Mouse (Mus musculus) urinary bladder, postnatal 14 days (tissue): Measurements from ENCODE around the gene Tmem104.
A peak's percentile ranks its signal among the peaks of the same experiment; 100 is the strongest.

ENCODE experiments used
- DNase-seq: peaks from one replicate; pipeline ENCODE4 v3.0.0; 2021; ENCODE audit warnings: low spot score

The Tmem104 gene

GRCm38 (mm10) chr11:115264862-115265668 is 77.8 kb downstream of the Tmem104 start:
- no peak for DNase-seq

DNA sequence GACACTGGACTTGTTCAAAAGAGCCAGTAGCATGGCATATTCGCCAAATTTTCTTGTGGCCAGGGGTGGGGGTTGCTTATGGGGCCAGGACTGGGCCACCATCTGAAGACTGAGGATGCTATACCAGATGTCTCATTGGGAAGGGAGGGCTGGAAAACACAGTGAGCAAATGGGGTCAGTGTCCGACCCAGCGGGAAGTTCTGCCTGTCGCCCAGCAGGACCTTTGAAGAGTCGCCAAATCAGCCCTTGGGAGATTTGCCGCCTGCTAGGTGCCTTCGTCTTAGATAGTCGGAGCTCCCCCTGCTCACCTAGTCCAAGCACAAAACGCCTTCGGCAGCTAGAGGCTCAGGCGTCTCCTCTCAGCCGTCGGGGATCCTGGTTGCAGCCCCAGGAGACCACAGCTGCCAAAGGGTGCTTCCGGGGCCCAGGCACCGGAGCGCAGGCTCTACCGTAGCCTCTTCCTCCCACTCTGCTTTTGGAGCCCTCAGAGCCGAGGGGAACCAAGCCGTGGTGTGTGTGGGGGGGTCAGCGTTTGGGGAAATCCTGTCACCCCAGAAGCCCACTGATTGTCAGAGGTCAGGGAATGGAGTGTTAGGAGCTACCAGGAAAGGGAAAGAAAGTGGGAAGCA is 78.6 kb downstream of the Tmem104 start:
- no peak for DNase-seq

DNA sequence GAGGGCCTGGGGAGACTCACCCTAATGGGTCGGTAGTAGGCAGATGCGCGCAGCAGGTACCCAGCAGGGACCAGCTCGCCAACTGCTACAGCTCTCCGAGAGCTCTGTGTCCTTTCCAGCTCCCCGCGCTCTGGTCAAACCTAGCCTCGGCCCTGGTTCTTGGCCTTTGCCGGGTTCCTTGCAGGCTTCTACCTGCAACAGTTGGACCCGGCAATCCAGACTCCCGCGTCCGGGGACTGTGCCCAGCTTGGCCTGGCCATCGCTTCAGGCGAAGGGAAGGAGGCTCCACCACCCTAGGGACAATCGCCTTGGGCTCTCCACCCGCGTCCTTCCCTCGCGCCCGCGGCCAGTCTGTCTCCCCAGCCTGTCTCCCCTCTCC is 79.1 kb downstream of the Tmem104 start:
- no peak for DNase-seq

DNA sequence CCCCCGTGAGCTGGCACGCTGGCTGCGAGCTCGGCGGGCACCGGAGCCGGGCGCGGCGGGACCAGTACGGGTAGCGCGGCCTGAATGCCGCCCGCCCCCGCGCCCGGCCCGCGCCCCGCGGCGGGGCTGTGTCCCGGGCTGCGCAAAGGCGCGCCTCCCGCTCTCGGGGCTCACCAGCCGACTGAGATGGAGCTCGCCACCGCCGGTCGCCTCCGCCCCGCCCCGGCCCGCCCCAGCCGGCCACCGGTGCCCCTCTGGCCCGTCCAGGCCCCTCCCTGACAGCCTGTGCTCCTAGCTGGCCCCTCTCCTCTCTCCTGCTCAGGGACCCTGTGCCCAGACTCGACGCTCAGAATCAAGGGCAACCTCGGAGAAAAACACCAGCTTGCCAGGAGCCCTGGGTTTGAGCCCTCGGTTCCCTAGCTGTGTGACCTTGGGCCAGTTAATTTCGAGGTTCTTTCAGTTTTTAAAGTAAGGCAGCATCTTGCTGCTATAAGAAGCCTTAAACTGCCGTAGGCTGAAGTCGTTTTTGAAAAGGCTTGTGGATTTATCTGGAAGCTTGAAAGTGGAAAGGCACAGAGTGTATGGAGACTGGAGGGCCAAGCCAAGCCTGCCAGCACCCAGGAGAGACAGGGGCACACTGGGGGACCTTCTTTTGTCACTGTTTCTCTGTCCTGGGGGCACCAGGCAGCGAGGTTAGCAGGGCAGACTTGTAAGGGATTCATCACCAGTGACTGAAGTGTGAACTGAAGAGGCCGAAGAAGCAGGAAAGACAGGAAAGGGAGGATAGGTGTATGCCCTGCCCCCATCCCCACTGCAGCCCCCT is 80.0 kb downstream of the Tmem104 start, which contains the start of gene Grin2c:
Gene Grin2c (minus strand): TSS at position 183 of the 823 bp plus-strand sequence.
- DNase-seq: no peak

GRCm38 (mm10) chr11:115267958-115268357 is 80.7 kb downstream of the Tmem104 start:
- DNase-seq: no peak

DNA sequence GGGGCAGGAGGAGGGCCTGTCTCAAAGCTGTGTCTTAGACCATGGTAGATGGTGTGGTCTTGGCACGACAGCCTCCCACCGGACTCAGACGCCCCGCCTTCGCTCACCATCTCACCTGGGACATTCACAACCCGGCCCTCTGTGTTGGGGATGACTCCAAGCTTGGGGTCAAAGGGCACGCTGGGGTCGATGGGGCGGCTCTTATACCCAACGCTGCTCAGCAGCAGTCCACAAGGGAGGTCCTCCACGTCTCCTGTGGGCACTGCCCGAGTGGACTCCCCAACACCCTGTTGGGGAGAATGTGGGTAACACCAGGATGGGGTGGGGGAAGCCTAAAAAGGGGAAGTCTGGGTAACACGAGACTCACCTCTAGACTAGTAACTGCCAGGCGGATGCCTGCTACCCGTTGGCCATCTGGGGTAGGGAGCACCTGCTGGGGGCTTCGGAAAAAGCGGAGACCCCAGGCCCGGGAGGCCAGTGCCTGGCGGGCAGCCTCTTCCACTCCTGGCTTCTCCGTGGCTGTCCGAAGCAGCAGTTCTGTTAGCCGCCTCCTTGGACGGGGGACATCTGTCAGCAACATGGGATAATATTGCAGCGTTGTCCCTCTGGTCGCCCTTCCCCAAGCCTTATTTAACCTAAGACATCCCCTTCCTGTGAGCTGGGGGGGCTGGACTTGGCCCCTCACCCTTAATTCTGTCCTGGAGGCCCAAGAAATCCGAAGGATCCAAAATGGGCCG is 82.2 kb downstream of the Tmem104 start:
- no peak for DNase-seq

DNA sequence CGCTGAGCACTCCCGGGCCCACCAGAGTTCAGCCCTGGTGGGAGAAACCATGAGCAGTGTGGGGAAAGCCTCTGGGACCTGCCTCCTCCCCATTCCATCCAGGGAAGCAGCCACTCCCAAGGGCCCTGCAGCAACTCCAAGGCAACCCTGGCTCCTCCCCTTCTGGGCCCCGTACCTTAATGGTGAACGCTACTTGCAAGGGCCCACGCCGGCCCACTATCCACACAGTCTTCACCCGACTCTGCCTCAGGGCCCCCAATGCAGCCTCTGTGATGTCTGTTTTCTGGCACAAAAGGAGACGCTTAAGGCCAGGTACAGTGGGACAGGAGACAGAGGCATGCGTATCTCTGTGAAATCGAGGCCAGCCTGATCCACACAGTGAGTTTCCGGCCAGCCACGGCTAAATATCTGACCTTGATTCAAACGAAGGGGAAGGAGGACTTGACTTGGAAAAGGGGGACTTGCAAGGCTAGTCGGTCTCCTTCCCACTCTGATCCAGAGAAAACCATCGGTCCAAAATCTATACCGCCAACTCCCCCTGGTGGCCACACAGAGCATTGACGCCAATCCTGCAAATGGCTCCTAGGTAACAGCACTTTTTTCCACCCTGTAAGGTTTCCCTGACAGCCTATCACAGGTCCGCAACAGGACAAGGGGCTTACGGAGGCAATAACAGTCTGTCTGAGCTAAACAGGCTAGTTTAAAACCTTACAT is 83.0 kb downstream of the Tmem104 start:
- DNase-seq: peak; percentile 76

DNA sequence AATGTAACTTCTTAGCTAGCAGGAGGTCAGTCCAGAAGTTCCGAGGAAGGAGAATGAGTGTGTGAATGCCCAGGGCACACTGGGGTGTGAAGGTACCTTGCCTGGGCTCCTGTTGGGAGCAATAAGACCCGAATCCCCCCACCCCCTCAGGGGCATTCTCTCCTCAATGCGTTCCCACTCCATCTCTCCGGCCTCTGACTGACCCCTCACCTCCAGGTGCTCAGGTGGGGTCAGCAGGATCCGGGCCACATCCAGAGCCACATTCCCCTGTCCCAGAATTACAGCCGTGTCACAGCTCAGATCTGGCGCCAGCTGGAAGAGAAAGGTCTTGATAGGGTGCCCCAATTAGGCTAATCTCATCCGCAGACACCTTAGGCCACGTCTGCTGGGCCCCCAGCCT is 83.8 kb downstream of the Tmem104 start:
- no peak for DNase-seq

DNA sequence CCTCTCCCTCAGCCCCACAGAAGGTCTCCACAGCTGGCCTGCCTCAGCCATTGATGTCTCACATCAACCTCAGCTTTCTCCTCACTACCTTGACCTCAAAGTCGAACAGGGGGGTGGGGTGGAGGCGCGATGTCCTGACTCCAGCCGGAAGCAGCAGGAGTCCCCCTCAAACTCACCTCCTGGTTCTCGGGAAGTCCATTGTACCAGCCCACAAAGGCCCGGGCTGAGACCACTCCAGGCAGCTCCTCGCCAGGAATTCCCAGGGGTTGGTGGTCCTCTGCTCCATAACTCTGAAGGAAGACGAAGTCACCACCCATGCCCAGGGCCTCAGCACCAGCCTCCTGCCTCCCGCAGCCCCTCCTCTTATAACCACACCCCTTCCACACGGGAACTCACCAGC is 84.2 kb downstream of the Tmem104 start:
- no peak for DNase-seq

- no peak for DNase-seq
Measured at GRCm38 (mm10) chr11:115272894-115273498, 85.7 kb downstream of the Tmem104 start.

DNA sequence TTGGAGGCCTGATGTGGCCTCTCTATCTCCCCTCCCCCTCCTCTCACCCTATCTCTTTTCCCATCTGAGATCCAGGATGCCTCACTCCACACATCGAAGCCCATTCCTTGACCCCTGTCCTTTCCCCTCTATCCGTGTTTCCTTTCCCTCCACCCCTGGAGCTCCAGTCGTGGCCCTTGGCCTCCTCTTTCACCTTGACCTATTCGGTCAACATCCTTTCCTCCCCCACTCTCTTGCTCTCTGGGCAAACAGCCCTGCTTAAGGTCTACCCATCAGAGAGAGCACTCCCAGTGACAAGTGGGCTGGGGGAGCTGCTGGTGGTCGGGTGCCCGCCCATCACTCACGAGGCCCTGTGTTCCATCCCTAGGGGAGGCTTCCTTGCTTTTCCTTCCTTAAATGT is 86.4 kb downstream of the Tmem104 start:
- no peak for DNase-seq

- DNase-seq: no peak
Measured at GRCm38 (mm10) chr11:115274178-115274577, 86.9 kb downstream of the Tmem104 start.

- DNase-seq: no peak
Measured at GRCm38 (mm10) chr11:115274771-115275170, 87.5 kb downstream of the Tmem104 start.

GRCm38 (mm10) chr11:115275509-115275908 is 88.2 kb downstream of the Tmem104 start:
- no peak for DNase-seq

DNA sequence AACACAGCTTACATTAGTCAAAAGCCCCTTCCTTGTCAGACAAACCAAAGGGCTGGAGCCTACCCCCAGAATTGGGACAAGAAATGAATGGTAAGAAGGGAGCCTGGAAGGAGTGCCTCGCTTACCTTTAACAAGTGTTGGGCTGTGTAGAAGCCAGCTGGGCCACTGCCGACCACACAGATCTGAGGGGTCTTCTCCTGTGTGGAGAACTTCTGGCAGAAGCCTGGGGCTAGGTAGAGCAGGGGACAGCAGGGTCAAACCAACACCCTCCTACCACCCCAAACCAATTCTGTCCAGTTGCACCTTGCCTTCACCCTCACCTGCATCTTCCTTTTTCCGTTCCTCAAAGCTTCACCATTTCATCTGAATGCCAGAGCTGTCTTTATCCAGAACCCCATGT is 88.7 kb downstream of the Tmem104 start:
- no peak for DNase-seq

DNA sequence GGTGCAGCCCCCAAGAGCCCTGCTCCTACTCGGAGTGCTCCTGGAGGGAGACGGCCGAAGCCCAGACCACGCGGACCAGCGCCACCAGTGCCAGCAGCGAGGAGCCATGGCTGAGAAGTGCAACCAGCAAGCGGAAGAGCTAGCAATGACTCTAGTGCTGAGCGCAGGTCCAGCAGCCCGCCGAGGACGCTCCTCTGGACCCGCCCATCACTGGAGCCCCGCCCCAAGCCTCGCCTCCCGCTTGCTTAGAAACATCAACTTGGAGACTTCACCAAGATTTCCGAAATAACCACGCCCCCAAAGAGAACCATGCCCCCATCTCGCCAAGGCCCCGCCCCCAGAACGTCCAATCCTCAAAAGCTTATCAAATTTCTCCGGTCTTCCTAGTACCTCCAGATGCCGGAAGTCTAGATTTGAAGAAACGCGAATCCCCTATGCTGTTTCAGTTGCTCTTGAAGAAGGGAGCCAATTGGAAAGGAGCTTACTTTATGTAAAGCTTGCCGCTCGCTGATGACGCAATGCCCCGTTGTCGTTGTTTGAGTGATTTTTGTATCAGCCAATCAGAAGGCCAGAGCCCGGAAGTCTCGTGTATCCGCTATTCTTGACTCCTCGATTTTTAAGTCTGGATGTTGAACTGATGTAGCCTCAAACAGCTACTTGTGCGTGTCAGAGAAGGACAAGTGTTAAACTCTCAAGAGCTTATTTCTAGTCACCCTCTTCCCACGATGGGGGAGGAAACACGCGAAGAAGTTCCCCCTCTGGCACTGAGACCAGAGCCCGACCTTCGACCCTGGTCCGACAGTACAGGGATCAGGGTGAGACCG is 89.7 kb downstream of the Tmem104 start, which contains the start of gene Fdxr:
Gene Fdxr (minus strand): TSS at position 271 of the 824 bp plus-strand sequence.
- peak; percentile 99 for DNase-seq

DNA sequence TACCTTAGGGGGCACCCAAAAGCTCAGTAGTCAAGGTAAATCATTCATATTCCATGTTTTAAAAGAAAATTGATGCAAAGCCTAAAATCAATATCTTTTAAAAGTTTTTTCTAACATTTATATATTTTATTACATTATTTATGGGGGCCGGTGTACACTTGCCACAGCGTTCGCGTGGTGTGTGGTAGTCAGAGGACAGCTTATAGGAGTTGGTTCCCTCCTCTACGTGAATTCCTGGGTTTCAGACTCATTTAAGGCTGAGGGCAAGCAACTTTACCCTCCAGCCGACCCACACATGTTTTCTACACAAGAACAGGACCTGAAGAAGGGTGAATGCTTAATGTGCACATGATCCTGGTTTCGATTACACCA is 90.3 kb downstream of the Tmem104 start:
- no peak for DNase-seq

GRCm38 (mm10) chr11:115278176-115278575 is 90.9 kb downstream of the Tmem104 start:
- DNase-seq: no peak

GRCm38 (mm10) chr11:115279726-115280125 is 92.4 kb downstream of the Tmem104 start:
- DNase-seq: no peak

GRCm38 (mm10) chr11:115282295-115282694 is 95.0 kb downstream of the Tmem104 start:
- no peak for DNase-seq
